Mouse (Mus musculus): Measurements from ENCODE around the gene Prox2.

DNA sequence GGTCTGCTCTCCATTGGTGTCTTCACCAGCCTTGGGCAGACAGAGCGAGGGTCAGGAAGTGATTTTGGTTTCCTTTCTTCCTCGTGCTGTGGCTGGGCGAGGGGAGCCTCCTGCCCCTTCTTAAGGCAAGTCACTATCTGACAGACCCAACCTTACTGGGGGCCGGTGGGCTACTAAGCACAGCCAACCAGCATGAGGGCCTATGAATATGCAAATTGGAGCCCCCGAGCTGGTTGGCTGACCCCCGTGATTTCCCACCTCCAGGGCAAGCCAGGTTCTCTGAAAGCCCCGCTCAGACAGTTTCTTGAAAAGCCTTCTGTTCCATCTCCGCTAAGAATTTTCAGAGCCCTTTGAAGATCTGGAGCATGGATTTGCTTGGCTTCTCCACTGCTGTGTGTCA is 4.3 kb downstream of the Prox2 start:
- TF ChIP-seq POLR2A (IDR thresholded peaks at IDR 0.05; ENCODE audit: borderline replicate concordance, extremely low read depth, low read depth, low read length) (no peak), CTCF (IDR thresholded peaks at IDR 0.05; ENCODE audit: insufficient read depth, low read length) (no peak)

Data from lung, adult 2 months (tissue).